Mouse (Mus musculus) heart, adult 2 months (tissue): ENCODE results near the gene Itgb3.

ENCODE experiments used
- CTCF ChIP-seq: fragments of 200-600 bp; IDR thresholded peaks from 2 replicates; pipeline ENCODE4 v1.8.1; 2022; ENCODE audit warnings: antibody characterized with exemption, mild to moderate bottlenecking, moderate library complexity
- EP300 ChIP-seq: fragments of 200-500 bp; IDR thresholded peaks from 2 replicates; pipeline ENCODE4 v1.6.1; 2011; ENCODE audit warnings: low read depth, low read length, control low read depth; ENCODE audit not compliant: insufficient read depth
- POLR2A ChIP-seq: fragments of 200-500 bp; IDR thresholded peaks from 2 replicates; pipeline ENCODE4 v1.6.1; 2011; ENCODE audit warnings: mild to moderate bottlenecking, low read depth, low read length, control low read depth; ENCODE audit not compliant: insufficient read depth

GRCm38 (mm10) chr11:104608249-104608920 lies 585 bp downstream of the Itgb3 start:
- no peak for TF ChIP-seq POLR2A
- TF ChIP-seq CTCF = no peak
- TF ChIP-seq EP300 = no peak
